Comparison of ENCODE assay signal across 13 mouse cellular contexts in genomic region chr9:46158273-46158813, GRCm38 (mm10).
A peak's percentile ranks its signal among the peaks of the same experiment; 100 is the strongest.
DNase-seq lines count a peak whose midpoint lies in the region; ATAC-seq and TF ChIP-seq lines count a peak whose summit lies in the region.
"Had no signal": no experiment of that assay in that cellular context is flagged by ENCODE, and none has a peak within 500 bp of the region (broad histone marks: within the 10 kb centered on the region; RNA-seq: fewer than 3 reads in every experiment).

No protein-coding gene starts in this region.

- no peak overlapping the region for H3K4me2 ChIP-seq in kidney, embryonic 14.5 days (replicated peaks; ENCODE audit: low read depth, low read length)
- no peak overlapping the region for H3K4me2 ChIP-seq in liver, postnatal 0 days (ENCODE audit: low read depth, low read length)
- no peak overlapping the region for H3K4me2 ChIP-seq in hindbrain, postnatal 0 days (ENCODE audit: low read depth, low read length)
- no peak overlapping the region for H3K4me2 ChIP-seq in stomach, postnatal 0 days (replicated peaks; ENCODE audit: low read depth)
- H3K4me2 ChIP-seq: embryonic facial prominence, embryonic 13.5 days had no signal

- TF ChIP-seq EP300 in liver, postnatal 0 days (IDR thresholded peaks at IDR 0.05; ENCODE audit: low read depth), result 0 out of 2 replicates have a peak, but pooled peaks have one; percentile 15
- no peak for TF ChIP-seq EP300 in stomach, postnatal 0 days (optimal IDR thresholded peaks at IDR 0.05)

- no peak overlapping the region for H3K27ac ChIP-seq in kidney, embryonic 14.5 days (ENCODE audit: low read depth, low read length)
- peak overlapping the region; percentile 65 for H3K27ac ChIP-seq in liver, postnatal 0 days (ENCODE audit: low read depth)
- H3K27ac ChIP-seq in hindbrain, postnatal 0 days, result no peak overlapping the region
- no peak overlapping the region for H3K27ac ChIP-seq in stomach, postnatal 0 days (replicated peaks)
- H3K27ac ChIP-seq: embryonic facial prominence, embryonic 13.5 days had no signal

- no peak for TF ChIP-seq CTCF in liver, postnatal 0 days (IDR thresholded peaks at IDR 0.05; ENCODE audit: low read depth)
- TF ChIP-seq CTCF in hindbrain, postnatal 0 days (IDR thresholded peaks at IDR 0.05; ENCODE audit: low read depth), result no peak
- TF ChIP-seq CTCF in stomach, postnatal 0 days (IDR thresholded peaks at IDR 0.05; ENCODE audit: low read depth), result no peak

- H3K9ac ChIP-seq in kidney, embryonic 14.5 days (ENCODE audit: low read depth, low read length), result no peak overlapping the region
- no peak overlapping the region for H3K9ac ChIP-seq in liver, postnatal 0 days (replicated peaks)
- H3K9ac ChIP-seq in hindbrain, postnatal 0 days (replicated peaks; ENCODE audit: low read length), result no peak overlapping the region
- H3K9ac ChIP-seq in stomach, postnatal 0 days (ENCODE audit: low read length), result no peak overlapping the region
- H3K9ac ChIP-seq: embryonic facial prominence, embryonic 13.5 days had no signal

- H3K9me3 ChIP-seq in kidney, embryonic 14.5 days (ENCODE audit: control insufficient read depth, low read length), result no peaks in the 10 kb centered on the region
- H3K9me3 ChIP-seq in liver, postnatal 0 days (ENCODE audit: low read length), result no peaks in the 10 kb centered on the region
- no peaks in the 10 kb centered on the region for H3K9me3 ChIP-seq in hindbrain, postnatal 0 days (ENCODE audit: low read length)
- no peaks in the 10 kb centered on the region for H3K9me3 ChIP-seq in stomach, postnatal 0 days (ENCODE audit: control insufficient read depth, low read length)
- H3K9me3 ChIP-seq: embryonic facial prominence, embryonic 13.5 days had no signal

- H3K4me3 ChIP-seq in kidney, embryonic 14.5 days (ENCODE audit: low read length), result no peak overlapping the region
- H3K4me3 ChIP-seq in liver, postnatal 0 days (ENCODE audit: low read depth, low read length), result no peak overlapping the region
- H3K4me3 ChIP-seq in hindbrain, postnatal 0 days (ENCODE audit: low read length), result no peak overlapping the region
- no peak overlapping the region for H3K4me3 ChIP-seq in stomach, postnatal 0 days (ENCODE audit: low read depth, low read length)
- H3K4me3 ChIP-seq: embryonic facial prominence, embryonic 13.5 days had no signal

- DNase-seq in kidney, postnatal 14 days, result peak; percentile 56
- peak; percentile 87 for DNase-seq in adipocyte (ENCODE audit: low spot score)
- DNase-seq in liver, postnatal 0 days, result peak; percentile 43
- DNase-seq in lung, postnatal 14 days, result peak; percentile 64
- DNase-seq in gastrocnemius, postnatal 25 days, result no peak
- DNase-seq in hindbrain, postnatal 0 days (ENCODE audit: low spot score), result no peak
- DNase-seq in stomach, postnatal 0 days (ENCODE audit: low spot score), result no peak
- DNase-seq: cerebellum, adult 9-10 months; layer of hippocampus, adult 9-11 months; thymus, postnatal 25 days had no signal

- H3K27me3 ChIP-seq in kidney, embryonic 14.5 days (ENCODE audit: control insufficient read depth, insufficient read depth, low read length), result no peaks in the 10 kb centered on the region
- no peaks in the 10 kb centered on the region for H3K27me3 ChIP-seq in liver, postnatal 0 days (ENCODE audit: insufficient read depth, low read length)
- H3K27me3 ChIP-seq in hindbrain, postnatal 0 days (ENCODE audit: insufficient read depth, low read length), result no peaks in the 10 kb centered on the region
- H3K27me3 ChIP-seq in stomach, postnatal 0 days (ENCODE audit: control insufficient read depth, insufficient read depth, low read length), result no peaks in the 10 kb centered on the region
- H3K27me3 ChIP-seq: embryonic facial prominence, embryonic 13.5 days had no signal

- ATAC-seq in kidney, embryonic 14.5 days (ENCODE audit: low FRiP score, low TSS enrichment), result no peak
- ATAC-seq in liver, postnatal 0 days, result peak; percentile 80
- ATAC-seq in hindbrain, postnatal 0 days, result no peak
- ATAC-seq in stomach, postnatal 0 days (ENCODE audit: low FRiP score, low TSS enrichment), result no peak
- ATAC-seq: intestine, postnatal 0 days had no signal

- 82% methylated on average over 4 of the region's 4 CpGs for WGBS in kidney, embryonic 14.5 days
- 50% methylated on average over 4 of the region's 4 CpGs for whole genome bisulfite sequencing in liver, postnatal 0 days (ENCODE audit: insufficient replicate concordance)
- WGBS in hindbrain, postnatal 0 days, result 51% methylated on average over 4 of the region's 4 CpGs
- 32% methylated on average over 4 of the region's 4 CpGs for WGBS in stomach, postnatal 0 days

- no peaks in the 10 kb centered on the region for H3K36me3 ChIP-seq in kidney, embryonic 14.5 days (ENCODE audit: control insufficient read depth, insufficient read depth, low read length)
- 0 out of 2 replicates have a peak, but pooled peaks cover 8% of the 10 kb centered on the region for H3K36me3 ChIP-seq in liver, postnatal 0 days (replicated peaks; ENCODE audit: insufficient read depth, low read length)
- no peaks in the 10 kb centered on the region for H3K36me3 ChIP-seq in hindbrain, postnatal 0 days (ENCODE audit: insufficient read depth, low read length)
- no peaks in the 10 kb centered on the region for H3K36me3 ChIP-seq in stomach, postnatal 0 days (ENCODE audit: control insufficient read depth, insufficient read depth, low read length)

- H3K4me1 ChIP-seq in kidney, embryonic 14.5 days (ENCODE audit: control insufficient read depth, insufficient read depth, low read length), result peaks cover 10% of the 10 kb centered on the region; the same call in 1 of the 2 replicates
- H3K4me1 ChIP-seq in liver, postnatal 0 days (ENCODE audit: insufficient read depth), result peaks cover 11% of the 10 kb centered on the region
- H3K4me1 ChIP-seq in hindbrain, postnatal 0 days (ENCODE audit: insufficient read depth, low read length), result 0 out of 2 replicates have a peak, but pooled peaks cover 4% of the 10 kb centered on the region
- H3K4me1 ChIP-seq in stomach, postnatal 0 days (replicated peaks; ENCODE audit: control insufficient read depth, insufficient read depth), result no peaks in the 10 kb centered on the region

Comparison
In these comparisons a context has a peak if more than half of its experiments do, and no peak if none do; other contexts are left out.
1. DNase-seq: peak in kidney, postnatal 14 days (single experiment), adipocyte (single experiment), liver, postnatal 0 days (single experiment) and lung, postnatal 14 days (single experiment); none in gastrocnemius, postnatal 25 days (single experiment), hindbrain, postnatal 0 days (single experiment) and stomach, postnatal 0 days (single experiment).